Comparison of ENCODE assay signal across 19 mouse cellular contexts in the genomic region with DNA sequence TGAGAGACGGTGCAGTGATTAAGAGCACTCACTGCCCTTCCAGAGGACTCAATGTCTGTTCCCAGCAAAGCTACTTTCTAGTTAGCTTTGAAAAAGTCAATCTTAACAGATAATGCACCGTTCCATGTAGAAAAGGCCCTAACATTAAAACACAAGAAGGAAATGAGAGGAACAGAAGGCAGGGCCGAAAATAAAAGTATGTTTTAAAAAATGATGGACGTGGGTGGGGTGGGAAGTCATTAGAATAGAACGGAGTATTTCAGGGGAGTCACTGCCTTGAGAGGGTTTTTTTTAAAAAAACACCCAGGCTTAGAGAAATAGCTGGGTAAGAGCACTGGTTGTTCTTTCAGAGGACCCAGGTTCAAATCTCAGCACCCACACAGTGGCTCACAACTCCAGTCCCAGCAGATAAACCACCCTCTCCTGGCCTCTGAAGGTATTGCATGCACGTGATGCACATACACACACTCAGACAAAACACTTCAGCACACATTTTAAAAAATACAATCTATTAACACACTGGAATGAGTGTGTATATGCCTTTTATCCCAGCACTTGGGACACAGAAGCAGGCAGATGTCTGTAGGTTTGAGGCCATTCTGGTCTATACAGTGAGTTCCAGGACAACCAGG. TPM values are rescaled to one million over a fixed set of nuclear protein-coding genes. Genes with fewer than 3 reads are reported as not detected.
A peak's percentile ranks its signal among the peaks of the same experiment; 100 is the strongest.
DNase-seq lines count a peak whose midpoint lies in the region; TF ChIP-seq lines count a peak whose summit lies in the region.
"Had no signal": no experiment of that assay in that cellular context is flagged by ENCODE, and none has a peak within 500 bp of the region (broad histone marks: within the 10 kb centered on the region; RNA-seq: fewer than 3 reads in every experiment).

No protein-coding gene starts in this region.

- intact Hi-C loops in left cerebral cortex, adult 2 months (cut with DNase I): loop anchor here (2.0 to 10.0 kb wide), 2 partner anchors 65 to 283 kb away; no protein-coding TSS in a partner anchor
- intact Hi-C loops in left cerebral cortex, postnatal 4 days (cut with DNase I): no loop called here

- H3K4me3 ChIP-seq in left cerebral cortex, adult 2 months: no peak overlapping the region
- no peak overlapping the region for H3K4me3 ChIP-seq in embryonic facial prominence, embryonic 10.5 days
- H3K4me3 ChIP-seq: embryonic facial prominence, embryonic 15.5 days; forebrain, embryonic 10.5 days; heart, embryonic 13.5 days; intestine, embryonic 15.5 days; lung, embryonic 15.5 days; midbrain, embryonic 15.5 days had no signal

- H3K4me1 ChIP-seq in embryonic facial prominence, embryonic 10.5 days: no peaks in the 10 kb centered on the region
- H3K4me1 ChIP-seq: embryonic facial prominence, embryonic 15.5 days; forebrain, embryonic 10.5 days; heart, embryonic 13.5 days; intestine, embryonic 15.5 days; lung, embryonic 15.5 days; midbrain, embryonic 15.5 days had no signal

- peak; percentile 30 to 61 for DNase-seq in frontal cortex, postnatal 36 days (ENCODE audit: low spot score in 2 of 2)
- DNase-seq in frontal cortex, postnatal 10 days (ENCODE audit: low spot score in 2 of 2): no peak
- no peak for DNase-seq in left cerebral cortex, adult 2 months (ENCODE audit: extremely low spot score in 1 of 2, low spot score in 2 of 2)
- DNase-seq in left cerebral cortex, postnatal 4 days: no peak
- peak; percentile 6 to 26 for DNase-seq in B cell, adult 2 months
- DNase-seq in R1 (ENCODE audit: low read depth, low spot score): peak; percentile 48
- no peak for DNase-seq in embryonic facial prominence, embryonic 10.5 days (ENCODE audit: low spot score)
- DNase-seq in cerebellum, adult 18-20 months: no peak
- DNase-seq: adrenal gland, postnatal 10 days; cerebellum, adult 9-11 months; layer of hippocampus, adult 9-11 months; retina, postnatal 1 day; thymus, postnatal 25 days had no signal

- TF ChIP-seq CTCF in left cerebral cortex, adult 2 months (IDR thresholded peaks at IDR 0.05): peak; percentile 25

- peaks cover 4% of the 10 kb centered on the region; the same call in 1 of the 2 replicates for H3K9me3 ChIP-seq in embryonic facial prominence, embryonic 10.5 days
- H3K9me3 ChIP-seq: intestine, embryonic 15.5 days; lung, embryonic 15.5 days; midbrain, embryonic 15.5 days had no signal

- H3K36me3 ChIP-seq in embryonic facial prominence, embryonic 10.5 days (replicated peaks): peaks cover 94% of the 10 kb centered on the region

- H3K27me3 ChIP-seq in embryonic facial prominence, embryonic 10.5 days (replicated peaks; ENCODE audit: low read depth, poor library complexity, severe bottlenecking): no peaks in the 10 kb centered on the region
- H3K27me3 ChIP-seq: embryonic facial prominence, embryonic 15.5 days; heart, embryonic 13.5 days; intestine, embryonic 15.5 days; lung, embryonic 15.5 days; midbrain, embryonic 15.5 days had no signal

- WGBS in embryonic facial prominence, embryonic 10.5 days: 95% methylated on average over 6 of the region's 6 CpGs

- H3K27ac ChIP-seq in left cerebral cortex, adult 2 months: peak overlapping the region; percentile 50
- no peak overlapping the region for H3K27ac ChIP-seq in embryonic facial prominence, embryonic 10.5 days (replicated peaks)
- H3K27ac ChIP-seq: embryonic facial prominence, embryonic 15.5 days; forebrain, embryonic 10.5 days; heart, embryonic 13.5 days; intestine, embryonic 15.5 days; lung, embryonic 15.5 days; midbrain, embryonic 15.5 days had no signal

RNA-seq across cellular contexts. Expression of a gene that starts 38.2 kb away (rescaled TPM):
- 100 to 1,000 TPM; 317 to 336 TPM for total RNA-seq in left cerebral cortex, adult 2 months (2021)
- 100 to 1,000 TPM; 146 to 151 TPM for total RNA-seq in left cerebral cortex, postnatal 4 days (2021)
- 3.2 and 4.0 TPM in 2 replicates for polyA plus RNA-seq in embryonic facial prominence, embryonic 10.5 days (2016; fragmentation: Nextera tagmentation; extraction: Ambion mirVana)

RNA-seq across cellular contexts. Expression of a gene that starts 40.0 kb away (rescaled TPM):
- 10 to 100 TPM; 20.9 to 23.1 TPM for total RNA-seq in left cerebral cortex, adult 2 months (2021)
- total RNA-seq in left cerebral cortex, postnatal 4 days (2021): 10 to 100 TPM; 17.9 to 26.7 TPM
- polyA plus RNA-seq in embryonic facial prominence, embryonic 10.5 days (2016; fragmentation: Nextera tagmentation; extraction: Ambion mirVana): 19.0 and 21.2 TPM in 2 replicates

RNA-seq across cellular contexts. Expression of a gene that starts 40.2 kb away (rescaled TPM):
- 10 to 100 TPM; 13.2 to 13.6 TPM for total RNA-seq in left cerebral cortex, adult 2 months (2021)
- 10 to 100 TPM in 1 of 2 experiments, 1 to 10 TPM in 1; 8.6 to 11.1 TPM for total RNA-seq in left cerebral cortex, postnatal 4 days (2021)
- 20.9 and 25.2 TPM in 2 replicates for polyA plus RNA-seq in embryonic facial prominence, embryonic 10.5 days (2016; fragmentation: Nextera tagmentation; extraction: Ambion mirVana)

Comparison
In these comparisons a context has a peak if more than half of its experiments do, and no peak if none do; other contexts are left out.
1. DNase-seq: peak in frontal cortex, postnatal 36 days (2 of 2), B cell, adult 2 months (2 of 2) and R1 (single experiment); none in frontal cortex, postnatal 10 days (0 of 2), left cerebral cortex, adult 2 months (0 of 2), left cerebral cortex, postnatal 4 days (single experiment), embryonic facial prominence, embryonic 10.5 days (single experiment) and cerebellum, adult 18-20 months (0 of 2).